Mouse (Mus musculus): ENCODE measurements at regions not wholly inside any gene's neighbourhood (a gene's known extent, or its start where the extent isn't known, plus 50 kb on each side); places are given as distances from the start of the nearest gene placed in this dataset.
A peak's percentile ranks its signal among the peaks of the same experiment; 100 is the strongest.

GRCm38 (mm10) chr15:11565503-11566031, 166.1 kb upstream of the Tars start:
- no peak for DNase-seq

GRCm38 (mm10) chr15:11552568-11552967, 153.1 kb upstream of the Tars start:
- no peak for DNase-seq

- DNase-seq = no peak
Observed at GRCm38 (mm10) chr15:11552110-11552509, 152.6 kb upstream of the Tars start.

GRCm38 (mm10) chr15:11539485-11539884, 140.0 kb upstream of the Tars start:
- DNase-seq = no peak

GRCm38 (mm10) chr15:11536076-11536620, 136.7 kb upstream of the Tars start:
- no peak for DNase-seq

GRCm38 (mm10) chr15:11534404-11535251, 135.2 kb upstream of the Tars start:
- DNase-seq = no peak

GRCm38 (mm10) chr15:11533616-11534015, 134.2 kb upstream of the Tars start:
- peak; percentile 17 to 21 for DNase-seq

GRCm38 (mm10) chr15:11533002-11533610, 133.6 kb upstream of the Tars start:
- peak; percentile 39 to 46 for DNase-seq

GRCm38 (mm10) chr15:11532536-11532935, 133.1 kb upstream of the Tars start:
- DNase-seq = peak; percentile 14 to 37

- no peak for DNase-seq
Observed at GRCm38 (mm10) chr15:11529819-11530810, 130.7 kb upstream of the Tars start.

- DNase-seq = no peak
Observed at GRCm38 (mm10) chr15:11524337-11525106, 125.1 kb upstream of the Tars start.

- DNase-seq = no peak
Observed at GRCm38 (mm10) chr15:11518565-11518964, 119.1 kb upstream of the Tars start.

- no peak for DNase-seq
Observed at GRCm38 (mm10) chr15:11517892-11518291, 118.4 kb upstream of the Tars start.

GRCm38 (mm10) chr15:11505076-11505639, 105.7 kb upstream of the Tars start:
- DNase-seq = no peak

GRCm38 (mm10) chr15:11496436-11496835, 97.0 kb upstream of the Tars start:
- DNase-seq = no peak

- DNase-seq = no peak
Observed at GRCm38 (mm10) chr15:11489116-11489515, 89.7 kb upstream of the Tars start.

GRCm38 (mm10) chr15:11487268-11487783, 87.9 kb upstream of the Tars start:
- DNase-seq = no peak

GRCm38 (mm10) chr15:11483916-11484315, 84.5 kb upstream of the Tars start:
- DNase-seq = no peak

GRCm38 (mm10) chr15:11479166-11479944, 79.9 kb upstream of the Tars start:
- no peak for DNase-seq

GRCm38 (mm10) chr15:11476248-11476647, 76.8 kb upstream of the Tars start:
- no peak for DNase-seq
